Mouse (Mus musculus): ENCODE measurements at regions not wholly inside any gene's neighbourhood (a gene's known extent, or its start where the extent isn't known, plus 50 kb on each side); places are given as distances from the start of the nearest gene placed in this dataset.
A peak's percentile ranks its signal among the peaks of the same experiment; 100 is the strongest.
"Not testable (repeated sequence)": the region's sequence is repeated elsewhere in the genome, so short reads cannot be mapped to it uniquely, and the experiment has no call there.

DNA sequence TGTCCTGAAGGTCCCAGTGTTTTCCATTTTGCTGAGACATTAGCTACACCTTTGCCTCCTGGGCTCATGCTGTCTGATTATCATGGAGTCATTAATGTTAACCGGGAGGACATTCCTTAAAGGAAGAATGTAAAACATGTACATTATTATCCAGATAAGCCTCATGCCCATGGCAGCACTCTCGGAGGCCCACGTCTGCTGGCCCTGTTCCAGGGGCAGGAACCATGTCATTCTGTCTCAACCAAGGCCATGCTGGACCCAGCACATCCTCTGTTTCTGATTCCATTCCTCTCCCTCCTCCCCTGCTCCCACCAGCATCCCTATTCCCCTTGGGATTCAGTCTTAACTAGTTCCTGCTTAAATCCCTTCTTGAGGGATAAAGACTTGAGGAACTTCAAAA lies 139.1 kb downstream of the Sptssa start:
- peak in 1 of 2 experiments; percentile 13 for DNase-seq

DNA sequence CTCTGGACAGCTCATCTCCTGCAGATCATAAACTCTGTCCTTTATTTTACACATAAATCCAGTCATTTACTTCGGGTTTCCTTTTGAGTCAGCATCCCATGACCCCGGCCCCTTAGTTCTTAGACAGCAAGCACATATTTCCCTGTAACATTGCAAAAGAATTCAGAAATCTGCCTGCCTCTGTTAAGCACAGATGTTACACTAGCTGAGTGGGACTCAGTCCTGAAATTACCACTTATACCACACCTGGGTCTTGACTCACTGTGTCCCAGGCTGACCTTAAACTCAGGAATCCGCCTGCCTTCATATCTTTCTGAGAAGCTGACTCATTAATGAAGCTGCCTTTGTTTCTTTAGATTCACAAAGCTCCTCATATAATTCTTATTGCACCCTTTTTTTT lies 139.9 kb downstream of the Sptssa start:
- no peak for DNase-seq

DNA sequence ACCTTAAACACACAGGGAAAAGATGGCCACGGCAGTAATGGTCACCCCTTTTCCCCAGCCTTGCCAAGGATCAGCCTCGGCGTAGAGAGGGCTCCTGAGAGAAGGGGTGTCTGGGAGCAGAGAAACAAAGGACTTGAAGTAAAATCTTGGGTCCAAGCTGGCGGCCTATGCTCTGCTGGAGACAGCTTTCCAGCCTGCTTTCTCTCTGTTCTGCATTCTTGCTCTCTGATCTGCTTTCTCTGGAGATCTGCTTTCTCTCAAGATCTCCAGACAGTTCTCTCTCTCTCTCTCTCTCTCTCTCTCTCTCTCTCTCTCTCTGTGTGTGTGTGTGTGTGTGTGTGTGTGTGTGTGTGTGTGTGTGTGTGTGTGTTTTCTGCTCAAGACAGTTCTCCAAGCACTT lies 140.3 kb downstream of the Sptssa start:
- DNase-seq: not testable (repeated sequence)

DNA sequence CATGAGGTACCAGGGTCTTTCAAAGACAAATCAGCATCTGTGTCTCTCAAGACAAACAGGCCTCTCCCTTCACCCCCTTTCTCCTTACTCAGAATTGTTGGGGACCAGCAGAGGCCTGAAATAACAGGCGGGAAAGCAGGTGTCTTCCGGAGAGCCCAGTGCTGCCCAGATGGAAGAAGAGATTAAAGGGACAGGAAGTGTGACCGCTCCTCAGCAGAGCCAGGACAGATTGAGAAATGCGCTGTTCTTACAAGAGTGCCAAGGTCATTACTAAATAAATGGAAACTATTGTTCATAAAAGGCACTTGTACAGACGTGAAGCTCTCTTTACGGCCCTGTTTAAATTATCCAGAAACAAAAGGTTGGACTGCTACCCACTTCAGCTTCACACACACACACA lies 146.5 kb downstream of the Sptssa start:
- peak in 1 of 2 experiments; percentile 4 for DNase-seq

DNA sequence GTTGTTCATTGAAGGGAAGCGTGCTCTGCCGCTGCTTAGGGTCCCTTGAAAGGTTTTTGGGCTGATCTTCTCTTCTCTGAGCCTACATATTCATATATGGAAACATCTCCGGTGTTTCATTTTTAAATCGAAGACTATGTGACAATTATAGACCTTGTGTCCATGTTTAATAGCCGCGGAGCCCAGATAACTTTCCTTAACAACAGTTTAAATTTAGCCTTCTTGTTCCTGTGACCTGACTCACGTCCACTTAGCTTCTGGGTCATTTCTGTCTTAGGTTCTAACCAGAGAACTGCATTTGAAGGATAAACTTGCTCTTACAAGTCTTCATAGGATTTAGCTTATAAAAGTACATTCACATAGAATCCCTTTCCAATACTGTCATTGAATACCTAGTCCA lies 153.6 kb downstream of the Sptssa start:
- no peak for DNase-seq

DNA sequence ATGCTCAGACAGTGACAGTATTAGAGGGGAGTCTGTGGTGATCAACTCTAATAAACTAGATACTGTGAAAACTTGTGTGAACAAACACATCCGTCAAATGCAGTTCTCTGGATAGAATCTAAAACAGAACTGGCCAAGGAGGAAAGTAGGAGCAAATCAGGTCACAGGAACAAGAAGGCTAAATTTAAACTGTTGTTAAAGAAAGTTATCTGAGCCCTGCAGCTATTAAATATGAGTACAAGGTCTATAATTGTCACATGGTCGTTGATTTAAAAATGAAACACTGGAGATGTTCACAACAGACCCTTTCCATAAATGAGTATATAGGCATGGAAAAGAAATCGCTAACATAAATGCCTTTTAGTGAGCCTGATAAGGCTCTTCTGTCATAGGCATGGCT lies 156.4 kb downstream of the Sptssa start:
- no peak for DNase-seq

DNA sequence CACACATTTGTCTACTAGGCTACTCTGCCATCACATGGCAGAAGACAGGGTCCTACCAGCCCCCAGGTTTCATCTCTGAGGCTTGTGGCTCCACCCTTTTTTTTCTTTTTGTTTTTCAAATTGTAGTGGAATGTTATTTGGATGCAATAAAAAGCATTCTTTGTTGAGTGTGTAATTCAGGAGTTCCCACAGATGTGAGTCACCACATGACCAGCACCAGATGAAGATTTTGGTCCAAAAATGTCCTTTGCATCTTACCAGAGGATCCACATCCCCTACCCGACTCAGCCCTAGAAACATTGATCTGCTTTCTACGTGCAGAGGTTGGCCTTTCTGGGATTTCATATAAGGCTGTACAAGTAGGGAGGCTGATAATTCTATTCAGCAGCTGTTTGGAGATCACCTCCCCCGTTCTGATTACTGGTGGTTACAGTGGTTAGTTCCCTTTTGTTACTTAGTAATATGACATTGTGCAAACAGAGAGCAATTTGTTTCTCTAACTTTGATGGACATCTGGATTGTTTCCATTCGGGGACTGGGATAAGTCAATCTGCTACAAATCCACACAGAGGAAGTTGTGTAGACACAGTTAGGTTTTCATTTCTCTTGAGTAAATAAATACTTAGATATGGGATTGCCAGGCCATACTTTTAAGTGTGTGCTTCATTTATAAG lies 160.5 kb downstream of the Sptssa start:
- no peak for DNase-seq

DNA sequence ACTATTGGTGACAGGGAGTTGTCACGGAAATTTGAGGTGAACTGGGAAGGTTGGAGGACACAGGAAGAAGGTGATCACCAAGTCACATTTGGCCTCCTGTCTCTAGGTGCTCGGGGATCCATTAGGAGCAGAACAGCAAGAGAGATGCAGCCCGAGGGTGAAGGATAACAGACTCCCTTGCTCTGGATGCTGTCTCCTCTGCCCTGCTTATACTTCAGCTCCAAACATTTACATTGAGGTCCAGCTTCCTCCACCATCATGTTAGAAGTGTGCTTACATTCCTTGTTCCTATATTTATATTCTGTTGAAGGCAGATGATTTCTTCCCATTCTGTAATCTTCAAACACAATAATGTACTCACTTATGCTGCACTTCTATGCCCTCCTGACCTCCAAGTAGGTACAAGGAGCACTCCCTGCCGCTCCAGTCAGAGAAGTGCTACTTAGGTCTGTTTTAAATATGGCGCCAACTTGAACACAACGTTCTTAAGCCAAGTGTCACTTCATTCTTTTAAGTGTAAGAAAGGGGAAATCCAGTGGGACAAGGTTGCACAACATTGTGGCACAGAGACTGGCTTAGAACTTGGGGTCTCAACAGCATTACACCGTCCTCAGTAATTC lies 161.5 kb downstream of the Sptssa start:
- DNase-seq: no peak

DNA sequence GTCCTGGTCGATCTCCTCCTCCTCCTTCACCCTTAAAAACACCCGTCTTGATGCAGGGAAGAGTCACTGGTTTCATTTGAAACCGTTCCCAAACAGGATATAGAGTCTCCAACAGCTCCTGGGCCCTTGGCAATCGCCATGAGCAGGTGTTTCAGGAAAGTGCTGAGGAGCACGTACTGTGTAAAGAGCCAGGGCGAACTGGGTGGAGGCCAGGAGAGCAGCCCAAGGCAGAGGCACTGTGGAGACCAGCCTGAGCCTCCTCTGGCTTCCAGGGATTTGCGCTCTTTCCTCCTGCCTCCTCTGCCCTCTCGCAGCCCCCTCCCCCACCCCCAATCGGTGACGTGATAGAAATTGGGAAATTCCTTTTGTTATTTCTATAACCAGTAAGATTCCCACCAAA lies 163.6 kb downstream of the Sptssa start:
- no peak for DNase-seq

DNA sequence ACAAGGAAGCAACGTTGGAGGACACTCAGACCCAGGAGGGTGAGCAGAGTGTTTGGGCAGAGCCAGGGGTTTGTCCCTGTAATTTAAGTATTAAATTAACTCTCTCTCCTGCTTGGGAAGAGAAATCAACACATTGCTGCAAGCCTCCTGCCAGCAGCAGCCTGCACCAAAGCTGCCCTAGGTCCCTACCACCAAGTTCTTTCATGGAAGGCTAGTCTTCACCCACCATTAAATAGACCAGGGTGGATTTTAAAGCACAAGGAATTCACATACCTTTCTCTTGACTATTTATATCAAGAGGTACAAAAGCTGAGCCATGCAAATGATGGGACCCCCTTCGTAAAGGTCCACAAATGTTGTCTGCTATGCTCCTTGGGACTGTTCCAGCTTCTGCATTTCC lies 165.9 kb downstream of the Sptssa start:
- no peak for DNase-seq

DNA sequence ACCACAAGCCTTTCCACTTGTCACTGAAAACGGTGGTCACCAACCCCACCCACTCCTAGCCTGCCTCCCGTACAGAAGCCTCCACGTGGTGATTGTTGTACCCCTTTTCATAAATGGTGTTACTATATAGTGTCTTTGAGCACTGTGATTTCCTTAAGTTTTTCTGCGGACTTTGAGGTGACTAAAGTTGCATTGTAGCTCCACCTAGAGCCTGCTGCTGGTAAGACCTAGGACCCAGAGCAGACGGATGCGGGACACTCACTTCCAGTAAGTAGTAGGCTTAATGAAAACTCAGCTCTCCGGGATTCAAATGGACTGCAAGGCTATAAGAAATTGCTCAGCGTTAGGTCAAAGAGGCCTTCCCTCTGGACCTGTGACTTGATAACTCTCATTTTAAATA lies 166.7 kb downstream of the Sptssa start:
- DNase-seq: peak; percentile 70 to 88

DNA sequence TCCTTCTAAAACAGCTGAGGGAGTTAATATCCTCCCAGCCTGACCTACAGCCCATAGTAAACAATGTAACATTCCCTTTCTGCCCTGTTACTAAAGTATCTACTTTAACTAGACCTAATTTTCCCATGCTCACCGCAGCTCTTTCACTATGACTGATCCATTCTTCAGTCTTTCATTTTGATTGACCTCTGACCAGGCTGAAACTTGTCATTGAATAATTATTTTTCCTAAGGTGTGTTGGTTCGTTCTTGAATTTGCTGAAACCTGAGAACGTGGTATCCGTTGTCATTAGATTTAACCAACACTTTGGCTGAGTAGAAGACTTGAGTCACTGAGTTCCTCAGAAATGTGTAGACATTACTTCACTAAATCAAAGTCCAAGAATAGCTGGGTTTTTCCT lies 168.7 kb downstream of the Sptssa start:
- no peak for DNase-seq

DNA sequence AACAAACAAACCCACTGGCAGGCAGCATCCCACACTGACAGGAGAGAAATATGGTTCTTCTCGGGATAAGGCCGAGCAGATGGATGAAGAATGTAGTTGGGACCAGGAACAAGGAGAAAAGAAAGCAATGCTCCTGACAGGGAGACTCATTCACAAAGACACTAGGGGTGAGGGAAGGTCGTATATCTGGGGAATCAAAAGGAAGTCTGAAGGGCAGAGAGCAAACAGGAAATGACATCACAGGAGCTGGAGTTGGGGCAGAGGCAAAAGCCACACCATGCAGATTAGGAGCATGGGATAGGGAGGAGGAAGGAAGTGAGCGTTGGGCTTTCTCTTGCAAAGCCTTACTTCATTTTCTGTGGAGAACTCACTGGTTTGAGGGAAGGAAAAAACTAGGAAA lies 174.4 kb downstream of the Sptssa start:
- no peak for DNase-seq

DNA sequence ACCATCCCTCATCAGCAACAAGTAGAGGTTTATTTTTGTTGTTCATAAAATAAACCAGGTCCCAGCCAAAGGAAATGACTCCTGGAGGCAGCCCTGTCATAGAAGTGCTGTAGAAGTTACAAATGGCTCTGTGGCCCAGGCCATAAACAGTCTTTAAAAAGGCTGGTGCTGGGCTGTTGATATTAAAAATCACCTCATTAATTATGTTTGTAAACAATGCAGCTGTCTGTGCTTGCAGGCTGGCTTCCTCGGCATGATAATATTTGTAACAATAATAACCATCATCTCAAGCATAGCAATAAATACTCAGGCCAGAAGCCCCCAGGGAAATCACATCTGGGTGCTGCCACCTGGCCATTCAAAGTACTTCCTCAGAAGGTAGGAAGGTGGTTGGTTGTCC lies 176.5 kb downstream of the Sptssa start:
- peak; percentile 45 to 49 for DNase-seq

DNA sequence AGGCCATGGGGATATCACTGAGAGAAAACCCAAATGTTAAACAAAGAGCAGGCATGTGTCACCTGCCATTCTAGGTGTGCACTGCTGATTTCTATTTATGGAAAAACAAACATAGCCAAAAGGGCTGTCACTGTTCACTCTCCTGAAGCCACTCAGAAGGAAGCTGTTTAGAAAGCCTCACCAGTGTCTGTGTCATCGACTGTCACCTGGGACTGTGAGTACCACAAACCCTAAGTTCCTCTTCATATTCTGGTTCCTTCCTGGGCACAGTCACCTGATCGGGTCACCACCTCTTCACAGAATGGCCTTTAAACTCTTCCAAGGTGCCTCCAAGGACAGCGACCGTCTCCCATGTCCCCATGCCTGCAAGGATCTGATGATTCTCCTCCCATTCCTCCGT lies 183.5 kb downstream of the Sptssa start:
- no peak for DNase-seq

DNA sequence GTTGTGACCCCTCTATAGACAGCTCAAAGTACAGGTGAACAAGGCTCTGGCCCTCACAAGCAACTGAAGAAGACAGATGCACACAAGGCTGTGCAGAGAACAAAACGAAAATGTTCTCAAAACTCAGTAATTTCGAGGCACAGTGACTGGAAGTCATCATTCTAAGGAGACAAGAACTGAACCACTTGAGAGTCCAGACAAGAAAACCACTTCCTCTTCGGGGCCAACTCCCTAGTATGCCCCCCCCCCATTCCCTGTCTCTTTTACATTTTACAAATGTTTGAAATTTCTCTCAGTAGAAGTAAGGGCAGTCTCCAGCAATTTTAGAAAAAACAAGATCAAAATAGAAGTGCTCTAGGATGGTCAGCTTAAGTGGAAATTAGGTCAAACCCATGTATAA lies 184.0 kb downstream of the Sptssa start:
- DNase-seq: no peak

DNA sequence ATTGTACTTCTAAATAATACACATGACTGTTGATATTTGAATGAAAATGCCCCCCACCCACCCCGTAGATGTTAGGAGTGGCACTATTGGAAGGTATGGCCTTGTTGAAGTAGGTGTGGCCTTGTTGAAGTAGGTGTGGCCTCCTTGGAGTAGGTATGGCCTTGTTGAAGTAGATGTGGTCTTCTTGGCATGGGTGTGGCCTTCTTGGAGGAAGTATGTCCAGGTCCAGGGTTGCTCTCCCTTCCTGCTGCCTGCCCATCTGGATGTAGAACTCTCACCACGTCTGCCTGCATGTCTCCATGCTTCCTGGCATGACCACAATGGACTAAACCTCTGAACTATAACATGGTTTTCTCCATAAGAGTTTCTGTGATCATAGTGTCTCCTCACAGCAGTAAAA lies 188.7 kb downstream of the Sptssa start:
- no peak for DNase-seq

DNA sequence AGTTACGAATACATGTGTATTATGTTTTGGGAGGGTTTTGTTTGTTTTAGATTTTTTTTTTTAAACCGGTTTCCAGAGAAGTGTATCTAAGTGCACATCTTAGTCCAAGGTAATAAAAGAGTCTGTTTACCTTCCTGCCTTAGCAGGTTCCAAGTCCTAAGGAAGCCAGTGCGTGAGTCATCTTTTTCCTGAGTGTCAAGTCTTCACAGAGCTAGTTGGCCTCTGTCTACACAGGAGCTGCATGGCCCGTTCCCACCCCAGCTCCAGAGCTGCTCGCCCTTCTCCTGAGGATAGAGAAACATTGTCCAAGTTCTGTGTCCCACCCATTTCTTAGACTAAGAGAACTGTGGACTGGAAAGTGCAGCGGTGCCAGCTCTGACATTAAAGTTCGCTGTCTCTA lies 192.6 kb downstream of the Sptssa start:
- DNase-seq: peak; percentile 39 to 63

DNA sequence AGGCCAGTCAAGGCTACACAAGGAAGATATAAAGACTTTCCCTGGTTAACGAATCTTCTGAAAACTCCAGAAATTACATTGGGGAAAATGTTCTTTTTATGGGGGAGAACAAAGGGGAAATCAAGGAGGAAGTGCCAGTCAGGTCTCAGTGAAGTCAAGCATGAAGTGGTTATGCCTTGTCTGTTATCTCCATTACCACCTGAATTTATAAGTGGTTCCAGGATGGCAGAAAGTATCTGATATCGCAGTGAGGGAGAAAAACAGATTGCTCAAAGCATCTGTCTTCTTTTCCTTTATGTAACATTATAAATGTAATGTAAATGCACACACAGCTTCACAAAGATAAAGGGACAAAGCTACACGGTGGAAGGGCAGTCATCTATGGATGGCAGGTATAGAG lies 195.0 kb downstream of the Sptssa start:
- no peak for DNase-seq

DNA sequence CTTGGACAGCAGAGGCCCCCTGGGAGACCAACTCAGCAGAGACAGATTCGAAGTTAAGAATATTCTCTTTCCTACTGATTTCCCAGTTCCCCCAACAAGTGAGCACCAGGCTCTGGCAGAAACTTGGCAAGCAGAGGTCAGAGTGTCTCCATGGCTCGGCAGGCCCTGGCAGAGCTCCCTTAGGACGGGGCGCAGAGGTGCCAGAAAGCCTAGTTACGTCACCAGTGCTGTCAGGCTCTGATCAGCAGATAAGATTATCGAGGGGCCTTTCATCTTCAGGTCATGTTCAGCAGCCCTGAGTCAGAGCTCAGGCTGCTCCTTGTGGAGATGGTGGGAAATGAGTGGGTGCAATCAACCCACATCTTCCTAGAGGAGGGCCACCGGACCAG lies 196.2 kb downstream of the Sptssa start:
- DNase-seq: peak; percentile 53 to 76

DNA sequence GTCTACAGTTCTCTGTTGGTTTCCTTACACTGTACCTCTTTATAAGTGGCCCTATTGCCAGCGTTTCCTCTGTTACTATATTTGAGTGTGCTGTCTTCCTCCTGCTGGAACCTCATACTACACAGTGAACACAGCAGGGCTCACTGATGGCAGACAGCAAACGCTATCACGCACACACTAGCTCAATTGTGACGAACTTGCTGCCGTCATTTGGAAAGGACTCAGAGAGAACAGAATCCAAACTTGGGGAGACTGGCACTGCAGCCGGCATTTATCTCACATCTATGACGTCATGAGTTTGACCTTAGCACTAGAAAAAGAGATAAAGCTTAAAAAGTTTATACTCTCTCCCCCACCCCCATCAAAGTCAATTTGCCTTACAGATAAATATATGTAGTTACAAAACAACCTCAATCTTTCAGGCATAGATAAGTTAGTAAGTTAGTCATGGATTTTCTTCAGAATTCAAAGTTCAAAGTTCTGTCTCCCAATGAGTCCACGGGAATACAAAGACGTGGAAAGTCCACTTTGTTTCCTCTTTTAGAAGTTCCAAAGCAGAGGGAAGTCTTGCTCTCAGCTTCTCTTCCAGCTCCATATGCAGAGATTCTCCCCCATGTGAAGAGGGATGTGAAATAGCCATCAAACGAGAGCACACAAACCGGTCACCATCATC lies 196.8 kb downstream of the Sptssa start:
- DNase-seq: no peak

DNA sequence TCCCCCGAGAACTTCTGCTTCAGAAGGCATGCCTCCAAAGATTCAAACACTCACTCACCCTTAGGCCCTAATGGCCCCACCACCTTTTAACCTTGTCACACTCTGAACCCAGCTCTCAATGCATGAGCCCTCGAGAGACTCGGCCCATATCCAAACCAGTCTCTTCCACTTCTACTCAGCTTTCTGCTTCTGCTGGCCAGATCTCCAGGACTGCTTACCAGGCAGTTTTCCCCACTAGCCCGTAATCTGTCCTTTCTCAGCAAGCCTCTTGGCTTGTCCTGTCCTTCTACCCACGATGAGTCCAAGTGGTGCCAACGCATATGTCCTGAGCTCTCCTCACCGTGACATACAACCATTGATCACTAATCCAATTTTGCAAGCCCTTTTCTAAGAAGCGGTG lies 199.6 kb downstream of the Sptssa start:
- DNase-seq: no peak

DNA sequence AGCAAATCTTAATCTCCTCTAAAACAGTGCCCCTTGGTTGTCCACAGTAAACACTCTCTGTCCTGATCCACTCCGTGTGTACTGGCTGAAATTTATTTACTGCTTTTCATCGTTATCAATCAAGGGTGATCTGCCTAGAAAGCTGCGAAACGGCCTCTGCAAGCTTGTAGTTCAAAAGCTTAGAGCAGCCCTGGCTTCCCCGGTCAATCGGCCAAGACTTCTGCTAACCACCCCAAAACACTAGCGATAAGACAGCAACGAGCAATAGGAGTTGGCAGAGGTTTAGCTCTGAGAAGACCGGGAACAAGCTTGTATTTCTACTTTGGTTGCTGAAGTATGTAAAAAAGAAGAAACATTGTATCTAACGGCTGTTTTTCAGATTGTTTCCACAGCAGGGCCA lies 201.8 kb downstream of the Sptssa start:
- DNase-seq: no peak

DNA sequence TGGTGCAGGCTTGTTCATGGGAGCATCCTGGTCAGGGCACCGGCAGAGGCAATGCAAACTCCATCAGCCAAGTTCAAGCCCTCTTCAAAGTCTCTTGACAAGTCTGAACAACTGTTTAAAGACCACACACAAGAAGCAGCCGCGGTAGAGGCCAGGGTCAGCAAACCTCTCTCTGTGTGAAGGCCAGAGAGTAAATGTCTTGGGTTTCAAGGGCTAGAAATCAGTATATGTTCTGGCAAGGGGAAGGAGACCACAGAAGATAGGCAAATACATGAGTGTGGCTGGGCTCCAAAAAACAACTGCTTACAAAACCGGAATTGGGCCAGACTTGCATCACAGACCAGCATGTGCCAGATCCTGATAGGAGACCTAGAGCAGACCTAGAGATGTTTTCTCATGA lies 203.0 kb downstream of the Sptssa start:
- DNase-seq: no peak

DNA sequence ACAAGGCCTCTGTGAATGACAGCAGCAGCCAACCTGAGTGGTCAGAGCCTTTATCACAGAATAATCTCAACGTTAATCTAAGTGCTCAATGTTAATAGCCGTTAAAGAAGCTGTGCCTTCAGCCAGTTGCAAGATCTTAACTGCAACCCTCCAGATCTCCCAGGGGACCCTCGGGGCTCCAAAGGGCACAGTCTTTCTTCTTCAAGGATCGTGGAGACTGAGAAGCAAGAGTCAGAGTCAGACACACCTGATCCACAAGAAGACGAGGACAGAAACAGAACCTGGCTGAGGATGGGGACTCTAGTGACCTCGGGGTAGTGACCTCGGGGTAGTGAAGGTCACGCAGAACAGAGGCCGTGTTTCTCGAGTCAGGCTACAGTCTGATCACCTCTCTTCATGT lies 206.0 kb downstream of the Sptssa start:
- DNase-seq: no peak
